Mouse (Mus musculus) small intestine, adult 2 months (tissue): ENCODE results near the gene Cdk2ap2. TPM values are rescaled to one million over a fixed set of nuclear protein-coding genes. Genes with fewer than 3 reads are reported as not detected.

ENCODE experiments used
- H3K27ac ChIP-seq: fragments of 200-500 bp; 2 replicates; pipeline ENCODE4 v1.5.1; 2012; ENCODE audit warnings: low read depth, low read length, control low read depth, inconsistent platforms; ENCODE audit not compliant: insufficient read depth
- H3K27me3 ChIP-seq: fragments of 200-500 bp; 2 replicates; pipeline ENCODE4 v1.6.1; 2012; ENCODE audit warnings: mild to moderate bottlenecking, moderate library complexity, low read length, inconsistent platforms; ENCODE audit not compliant: control insufficient read depth, insufficient read depth
- H3K36me3 ChIP-seq: fragments of 200-500 bp; 2 replicates; pipeline ENCODE4 v1.6.1; 2012; ENCODE audit warnings: mild to moderate bottlenecking, low read length, control low read depth, inconsistent platforms; ENCODE audit not compliant: control insufficient read depth, insufficient read depth
- H3K4me1 ChIP-seq: fragments of 200-500 bp; 2 replicates; pipeline ENCODE4 v1.6.1; 2012; ENCODE audit warnings: low read length, inconsistent platforms, mixed read lengths; ENCODE audit not compliant: control insufficient read depth, insufficient read depth, insufficient read length
- H3K4me3 ChIP-seq: fragments of 200-500 bp; 2 replicates; pipeline ENCODE4 v1.5.1; 2012; ENCODE audit warnings: low read depth, mild to moderate bottlenecking, control low read depth, inconsistent platforms, low read length, moderate library complexity
- CTCF ChIP-seq: fragments of 200-500 bp; IDR thresholded peaks from 2 replicates; pipeline ENCODE4 v1.5.1; 2012; ENCODE audit warnings: low read depth, mild to moderate bottlenecking, control low read depth, inconsistent platforms, low read length, moderate library complexity, mixed read lengths; ENCODE audit not compliant: insufficient replicate concordance, insufficient read length; ENCODE audit errors: extremely low read depth
- POLR2A ChIP-seq: fragments of 200-500 bp; IDR thresholded peaks from 2 replicates; pipeline ENCODE4 v1.6.1; 2012; ENCODE audit warnings: low read depth, mild to moderate bottlenecking, control low read depth, inconsistent platforms, low read length, moderate library complexity
- WGBS: fragments of 180-500 bp; shearing (Covaris S2); methylation state at CpG from one replicate; pipeline ENCODE4 v1.1.7; 2018; 5-methylcytosine and 5-hydroxymethylcytosine counted together
- polyA plus RNA-seq: library from polyadenylated mRNA; depleted of rRNA; stranded (reverse); fragments of >200 nt; gene quantifications from 2 replicates; pipeline ENCODE4 v1.2.3, GENCODE M21; 2012

Gene Cdk2ap2
- polyA plus RNA-seq, 1 experiment: 366 TPM

GRCm38 (mm10) chr19:4088146-4088545 is 8.8 kb upstream of the Cdk2ap2 start:
- H3K27ac ChIP-seq: no peak overlapping the region
- no peak overlapping the region for H3K4me3 ChIP-seq
- no peaks in the 10 kb centered on the region for H3K27me3 ChIP-seq
- TF ChIP-seq CTCF (no peak), POLR2A (no peak)
- no peaks in the 10 kb centered on the region for H3K36me3 ChIP-seq
- H3K4me1 ChIP-seq: peaks cover 4% of the 10 kb centered on the region; the same call in 1 of the 2 replicates
- WGBS: 34% methylated on average over 5 of the region's 5 CpGs

GRCm38 (mm10) chr19:4089128-4089527 is 7.9 kb upstream of the Cdk2ap2 start:
- TF ChIP-seq POLR2A (no peak), CTCF (no peak)
- 73% methylated on average over 6 of the region's 6 CpGs for WGBS

DNA sequence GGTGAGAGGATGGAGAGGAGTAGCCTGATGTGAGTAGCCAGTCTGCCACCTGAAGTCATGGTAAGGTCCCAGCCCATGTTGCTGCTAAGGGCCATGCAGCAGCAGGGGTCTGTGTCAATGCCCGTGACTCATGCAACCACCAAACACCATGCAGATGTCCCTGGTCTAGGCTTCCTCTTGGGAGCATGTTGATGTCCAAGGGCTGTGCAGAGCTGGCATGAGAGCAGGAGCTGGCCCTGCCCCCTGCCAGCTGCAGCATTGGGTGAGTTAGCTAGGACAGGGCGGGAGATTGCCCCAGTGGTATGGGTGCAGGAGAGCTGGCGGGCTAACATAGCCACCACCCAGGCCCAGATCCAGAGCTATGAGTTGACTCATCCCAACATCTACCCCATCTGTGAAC is 6.5 kb upstream of the Cdk2ap2 start:
- Histone ChIP-seq H3K4me3 (no peak overlapping the region), H3K27me3 (no peaks in the 10 kb centered on the region), H3K36me3 (no peaks in the 10 kb centered on the region), H3K27ac (no peak overlapping the region), H3K4me1 (peaks cover 10% of the 10 kb centered on the region)
- WGBS: 90% methylated on average over 3 of the region's 3 CpGs
- TF ChIP-seq POLR2A: no peak
- TF ChIP-seq CTCF: no peak

More at GRCm38 (mm10) chr19:4089128-4089527, 7.9 kb upstream of the Cdk2ap2 start:
- Histone ChIP-seq H3K27ac (no peak overlapping the region), H3K4me1 (peaks cover 8% of the 10 kb centered on the region), H3K4me3 (no peak overlapping the region), H3K27me3 (no peaks in the 10 kb centered on the region), H3K36me3 (no peaks in the 10 kb centered on the region)

GRCm38 (mm10) chr19:4091383-4091782 is 5.6 kb upstream of the Cdk2ap2 start:
- 72% methylated on average over 2 of the region's 2 CpGs for WGBS
- TF ChIP-seq POLR2A: no peak
- TF ChIP-seq CTCF: no peak

GRCm38 (mm10) chr19:4092750-4093149 is 4.2 kb upstream of the Cdk2ap2 start:
- TF ChIP-seq POLR2A (no peak), CTCF (no peak)
- Histone ChIP-seq H3K4me1 (peaks cover 16% of the 10 kb centered on the region), H3K27ac (no peak overlapping the region), H3K27me3 (no peaks in the 10 kb centered on the region), H3K4me3 (no peak overlapping the region), H3K36me3 (no peaks in the 10 kb centered on the region)
- 41% methylated on average over 3 of the region's 3 CpGs for WGBS

More at GRCm38 (mm10) chr19:4091383-4091782, 5.6 kb upstream of the Cdk2ap2 start:
- H3K4me1 ChIP-seq: peaks cover 12% of the 10 kb centered on the region
- no peaks in the 10 kb centered on the region for H3K36me3 ChIP-seq
- no peak overlapping the region for H3K27ac ChIP-seq
- H3K27me3 ChIP-seq: no peaks in the 10 kb centered on the region
- H3K4me3 ChIP-seq: no peak overlapping the region

GRCm38 (mm10) chr19:4093772-4094171 is 3.2 kb upstream of the Cdk2ap2 start:
- no peaks in the 10 kb centered on the region for H3K27me3 ChIP-seq
- peaks cover 25% of the 10 kb centered on the region for H3K4me1 ChIP-seq
- no peak overlapping the region for H3K4me3 ChIP-seq
- H3K36me3 ChIP-seq: peaks cover 7% of the 10 kb centered on the region; the same call in 1 of the 2 replicates
- TF ChIP-seq POLR2A (no peak), CTCF (no peak)
- H3K27ac ChIP-seq: no peak overlapping the region
- whole genome bisulfite sequencing: 29% methylated on average over 7 of the region's 7 CpGs

GRCm38 (mm10) chr19:4094348-4094747 is 2.6 kb upstream of the Cdk2ap2 start:
- 28% methylated on average over 3 of the region's 3 CpGs for WGBS
- Histone ChIP-seq H3K27ac (no peak overlapping the region), H3K4me3 (no peak overlapping the region), H3K36me3 (peaks cover 7% of the 10 kb centered on the region; the same call in 1 of the 2 replicates), H3K27me3 (no peaks in the 10 kb centered on the region), H3K4me1 (peaks cover 29% of the 10 kb centered on the region)
- no peak for TF ChIP-seq CTCF

- WGBS: 64% methylated on average over 5 of the region's 5 CpGs
- Histone ChIP-seq H3K27me3 (no peaks in the 10 kb centered on the region), H3K36me3 (peaks cover 7% of the 10 kb centered on the region; the same call in 1 of the 2 replicates), H3K27ac (no peak overlapping the region), H3K4me3 (no peak overlapping the region), H3K4me1 (peaks cover 31% of the 10 kb centered on the region)
- no peak for TF ChIP-seq CTCF
- no peak for TF ChIP-seq POLR2A
Observed at GRCm38 (mm10) chr19:4094774-4095303, 2.1 kb upstream of the Cdk2ap2 start.
